Mouse (Mus musculus): ENCODE data around the gene Grasp. TPM values are rescaled to one million over a fixed set of nuclear protein-coding genes. Genes with fewer than 3 reads are reported as not detected.

Grasp gene
- polyA plus RNA-seq (2015; fragmentation: Nextera tagmentation; extraction: Ambion mirVana), result 0.29 and 0.44 TPM in 2 replicates

GRCm38 (mm10) chr15:101224006-101224906, at the start of gene Grasp:
Gene Grasp, plus strand, starts transcription at chr15:101224188.
- H3K4me1 ChIP-seq (replicated peaks), result peaks cover 28% of the 10 kb centered on the region

DNA sequence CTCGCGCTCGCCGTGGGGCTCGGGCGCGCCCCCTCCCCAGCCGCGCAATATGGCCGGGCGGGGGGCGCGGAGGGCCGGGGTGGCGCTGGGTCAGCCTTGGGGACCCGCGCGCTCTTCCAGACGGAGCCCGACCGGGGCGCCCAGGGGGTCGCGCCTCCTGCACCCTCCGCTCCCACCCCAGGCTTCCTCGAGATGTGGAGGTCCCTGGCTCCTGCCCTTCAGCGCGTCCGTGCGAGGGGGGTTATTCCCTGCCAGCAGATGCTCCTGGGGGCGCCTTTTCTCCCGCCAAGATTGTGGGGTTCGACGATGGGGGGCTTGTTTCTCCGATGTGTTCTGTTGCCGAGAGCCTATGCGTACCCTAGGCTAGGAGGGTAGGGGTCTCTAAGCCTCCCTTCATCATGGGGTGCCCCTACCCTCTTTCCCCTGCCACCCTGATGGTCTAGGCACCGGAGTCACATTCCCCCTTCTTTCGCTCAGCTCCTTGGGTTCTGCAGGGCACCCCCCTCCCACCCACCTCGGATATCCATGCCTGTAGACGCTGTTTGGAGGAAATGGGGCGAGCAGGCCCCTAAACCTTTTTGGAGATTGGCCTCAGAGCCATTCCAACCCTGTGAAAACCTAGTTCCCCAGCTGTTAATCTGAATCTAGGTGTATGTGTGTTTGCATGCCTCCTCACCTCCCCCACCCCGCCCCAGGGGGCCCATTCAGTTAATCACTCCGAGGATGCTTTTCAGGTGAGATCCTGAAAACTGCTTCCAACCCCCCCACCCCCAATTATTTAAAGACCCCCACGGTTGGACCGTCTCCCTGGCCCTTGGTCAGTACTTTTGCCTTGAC, 49.5 kb upstream of the Grasp start:
- under 1% methylated on average over 34 of the region's 46 CpGs for WGBS (ENCODE audit: insufficient replicate concordance)
- Histone ChIP-seq H3K4me3 (replicated peaks) (peak overlapping the region; percentile 74), H3K27me3 (peaks cover 25% of the 10 kb centered on the region), H3K9me3 (replicated peaks) (no peaks in the 10 kb centered on the region), H3K36me3 (no peaks in the 10 kb centered on the region), H3K4me1 (replicated peaks) (peaks cover 73% of the 10 kb centered on the region), H3K4me2 (peak overlapping the region; percentile 92), H3K27ac (peak overlapping the region; percentile 36; the same call in 1 of the 2 replicates), H3K9ac (peak overlapping the region; percentile 85)
- ATAC-seq (ENCODE audit: low read depth), result no peak
- DNase-seq, result no peak

More at GRCm38 (mm10) chr15:101224006-101224906, at the start of gene Grasp:
- peak within 1 kb of the TSS; percentile 76 for H3K4me2 ChIP-seq
- no peaks in the 10 kb centered on the region for H3K36me3 ChIP-seq
- H3K4me3 ChIP-seq (replicated peaks), result peak within 1 kb of the TSS; percentile 62
- peak within 1 kb of the TSS; percentile 59 for H3K9ac ChIP-seq
- H3K27me3 ChIP-seq, result peaks cover 64% of the 10 kb centered on the region
- H3K9me3 ChIP-seq (replicated peaks), result no peaks in the 10 kb centered on the region
- DNase-seq (peak; percentile 55), ATAC-seq (ENCODE audit: low read depth) (peak; percentile 68)
- H3K27ac ChIP-seq, result peak within 1 kb of the TSS; percentile 13; the same call in 1 of the 2 replicates
- under 1% methylated on average over 73 of the region's 77 CpGs for WGBS (ENCODE audit: insufficient replicate concordance)

DNA sequence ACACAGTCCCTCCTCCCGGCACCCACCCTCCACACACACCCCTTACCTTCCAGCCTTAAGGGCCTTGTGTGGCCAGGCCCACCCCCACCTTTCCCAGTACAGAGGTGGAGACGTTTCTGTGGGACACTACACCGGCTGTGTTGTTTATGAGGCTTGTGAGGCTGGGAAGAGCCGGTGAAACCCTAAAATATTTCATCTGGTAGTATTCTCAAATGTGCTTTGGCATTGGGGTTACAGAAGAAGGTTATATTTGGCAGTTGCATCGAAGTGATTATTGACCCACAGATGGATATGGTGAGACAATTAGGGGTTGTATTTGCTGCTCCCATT, 48.9 kb upstream of the Grasp start:
- Histone ChIP-seq H3K4me1 (replicated peaks) (peaks cover 72% of the 10 kb centered on the region), H3K9me3 (replicated peaks) (no peaks in the 10 kb centered on the region), H3K27me3 (peaks cover 28% of the 10 kb centered on the region), H3K36me3 (no peaks in the 10 kb centered on the region), H3K4me3 (replicated peaks) (peak overlapping the region; percentile 74), H3K9ac (peak overlapping the region; percentile 85), H3K4me2 (peak overlapping the region; percentile 92), H3K27ac (no peak overlapping the region)
- WGBS (ENCODE audit: insufficient replicate concordance), result 8% methylated on average over 5 of the region's 5 CpGs
- ATAC-seq (ENCODE audit: low read depth) (no peak), DNase-seq (no peak)

GRCm38 (mm10) chr15:101175613-101176283, 48.2 kb upstream of the Grasp start:
- no peak for DNase-seq
- H3K9me3 ChIP-seq (replicated peaks), result no peaks in the 10 kb centered on the region
- H3K4me2 ChIP-seq, result peak overlapping the region; percentile 92
- no peaks in the 10 kb centered on the region for H3K36me3 ChIP-seq
- peak overlapping the region; percentile 85 for H3K9ac ChIP-seq
- WGBS (ENCODE audit: insufficient replicate concordance), result 13% methylated on average over 17 of the region's 17 CpGs
- ATAC-seq (ENCODE audit: low read depth), result no peak
- peaks cover 28% of the 10 kb centered on the region for H3K27me3 ChIP-seq
- peak overlapping the region; percentile 74 for H3K4me3 ChIP-seq (replicated peaks)
- H3K27ac ChIP-seq, result peak overlapping the region; percentile 65; the same call in 1 of the 2 replicates
- H3K4me1 ChIP-seq (replicated peaks), result peaks cover 72% of the 10 kb centered on the region

- peak overlapping the region; percentile 23; the same call in 1 of the 2 replicates for H3K9ac ChIP-seq
- no peak for ATAC-seq (ENCODE audit: low read depth)
- no peak overlapping the region for H3K4me3 ChIP-seq (replicated peaks)
These were observed 47.7 kb upstream of the Grasp start for GRCm38 (mm10) chr15:101176284-101176680.

DNA sequence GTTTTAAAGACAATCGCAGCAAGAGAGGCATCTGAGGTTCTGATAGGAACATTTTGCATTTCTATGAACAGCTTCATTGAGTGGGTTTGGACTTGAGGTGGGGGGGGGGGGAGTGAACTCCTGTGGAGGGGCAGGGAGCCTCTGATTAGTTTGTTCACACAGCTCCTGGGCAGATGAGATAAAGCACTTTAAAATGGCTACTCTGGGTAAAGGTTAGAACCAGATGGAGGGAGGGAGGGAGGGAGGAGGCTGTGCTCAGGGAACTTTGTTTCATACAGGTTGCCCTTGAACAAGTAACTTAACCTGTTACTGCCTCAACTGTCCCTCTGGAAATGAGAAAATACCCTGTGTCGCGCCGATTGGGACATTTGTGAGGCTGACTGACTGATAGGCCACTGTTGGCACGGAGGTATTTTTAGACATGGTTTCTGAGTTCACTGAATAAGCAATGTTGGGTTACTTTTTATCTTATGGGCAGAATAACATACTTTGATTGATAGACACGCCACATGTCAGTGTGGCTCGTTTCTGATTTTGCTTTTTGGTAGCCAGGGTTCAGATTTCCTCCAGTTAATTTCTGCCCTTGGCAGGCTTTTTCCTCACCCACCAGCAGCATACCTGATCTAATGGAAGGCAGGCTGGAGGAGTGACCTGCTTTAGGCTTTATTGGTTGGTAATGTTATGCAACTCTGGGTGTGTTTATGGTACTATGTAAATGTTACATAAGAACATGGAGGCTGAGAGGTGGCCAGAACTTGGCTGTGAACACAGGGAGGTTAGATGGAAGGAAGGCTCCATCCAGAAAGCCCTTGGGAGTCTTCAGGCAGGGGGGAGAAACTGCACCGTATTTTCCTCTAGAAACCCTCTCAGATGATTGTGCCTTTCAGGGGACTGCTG, 46.9 kb upstream of the Grasp start:
- DNase-seq (no peak), ATAC-seq (ENCODE audit: low read depth) (peak; percentile 38)
- H3K4me1 ChIP-seq (replicated peaks), result peaks cover 74% of the 10 kb centered on the region
- peak overlapping the region; percentile 92 for H3K4me2 ChIP-seq
- H3K27ac ChIP-seq, result peak overlapping the region; percentile 65
- no peaks in the 10 kb centered on the region for H3K36me3 ChIP-seq
- H3K4me3 ChIP-seq (replicated peaks), result no peak overlapping the region
- 9% methylated on average over 8 of the region's 8 CpGs for WGBS (ENCODE audit: insufficient replicate concordance)
- H3K27me3 ChIP-seq, result peaks cover 28% of the 10 kb centered on the region
- H3K9ac ChIP-seq, result 0 out of 2 replicates have a peak overlapping the region, but pooled peaks have one; percentile 23
- no peaks in the 10 kb centered on the region for H3K9me3 ChIP-seq (replicated peaks)

More at GRCm38 (mm10) chr15:101176284-101176680, 47.7 kb upstream of the Grasp start:
- DNase-seq, result no peak
- WGBS (ENCODE audit: insufficient replicate concordance), result 14% methylated on average over 3 of the region's 3 CpGs
- Histone ChIP-seq H3K27ac (peak overlapping the region; percentile 65), H3K9me3 (replicated peaks) (no peaks in the 10 kb centered on the region), H3K4me1 (replicated peaks) (peaks cover 72% of the 10 kb centered on the region), H3K36me3 (no peaks in the 10 kb centered on the region), H3K4me2 (peak overlapping the region; percentile 92), H3K27me3 (peaks cover 28% of the 10 kb centered on the region)

DNA sequence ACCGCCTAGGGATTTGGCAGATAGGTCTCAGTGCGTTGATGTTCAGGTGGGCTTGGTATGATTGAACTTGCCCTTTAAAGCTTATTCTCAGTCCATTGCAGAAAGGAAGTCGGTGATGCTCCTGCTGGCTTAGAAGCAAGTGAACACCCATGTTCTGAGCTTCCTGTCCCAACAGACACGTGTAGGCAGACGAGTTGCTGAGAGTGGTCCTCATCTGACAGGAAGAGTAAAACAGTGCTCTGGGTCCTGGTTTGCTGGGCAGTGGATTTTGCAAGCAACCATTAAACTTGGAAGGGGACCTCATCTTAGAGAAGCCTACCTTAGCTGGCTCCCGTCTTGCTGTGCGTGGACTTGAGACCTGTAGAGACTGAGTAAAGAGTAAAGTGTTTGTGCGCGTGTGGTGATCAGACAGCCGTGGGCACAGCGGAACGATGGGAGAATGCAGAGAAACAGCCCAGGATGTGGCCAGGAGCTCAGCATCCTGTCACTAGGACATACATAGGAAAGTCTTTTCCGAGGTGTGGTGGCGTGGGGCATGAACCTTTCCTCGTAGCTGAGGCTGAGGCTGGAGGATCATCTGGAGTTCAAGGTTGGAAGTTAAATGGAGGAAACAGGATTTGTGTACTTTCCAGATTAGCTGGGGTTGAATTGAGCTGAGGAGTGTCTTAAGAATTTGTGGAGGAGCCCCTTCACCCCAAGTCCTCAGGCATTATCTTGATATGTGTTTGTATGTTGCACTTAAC, 43.5 kb upstream of the Grasp start:
- Histone ChIP-seq H3K36me3 (peaks cover 2% of the 10 kb centered on the region; the same call in 1 of the 2 replicates), H3K9ac (no peak overlapping the region), H3K27ac (no peak overlapping the region), H3K4me2 (no peak overlapping the region), H3K27me3 (peaks cover 13% of the 10 kb centered on the region; the same call in 1 of the 2 replicates), H3K9me3 (replicated peaks) (peaks cover 2% of the 10 kb centered on the region; the same call in 1 of the 2 replicates), H3K4me1 (replicated peaks) (peaks cover 54% of the 10 kb centered on the region), H3K4me3 (replicated peaks) (no peak overlapping the region)
- 50% methylated on average over 15 of the region's 15 CpGs for whole genome bisulfite sequencing (ENCODE audit: insufficient replicate concordance)
- DNase-seq (no peak), ATAC-seq (ENCODE audit: low read depth) (no peak)

GRCm38 (mm10) chr15:101181106-101181466, 42.9 kb upstream of the Grasp start:
- DNase-seq (no peak), ATAC-seq (ENCODE audit: low read depth) (no peak)
- H3K36me3 ChIP-seq, result peaks cover 4% of the 10 kb centered on the region; the same call in 1 of the 2 replicates
- H3K4me1 ChIP-seq (replicated peaks), result peaks cover 49% of the 10 kb centered on the region
- H3K4me2 ChIP-seq, result no peak overlapping the region
- H3K4me3 ChIP-seq (replicated peaks), result no peak overlapping the region
- H3K27ac ChIP-seq, result no peak overlapping the region
- H3K9ac ChIP-seq, result no peak overlapping the region
- H3K9me3 ChIP-seq (replicated peaks), result peaks cover 4% of the 10 kb centered on the region; the same call in 1 of the 2 replicates
- 43% methylated on average over 5 of the region's 5 CpGs for WGBS (ENCODE audit: insufficient replicate concordance)
- H3K27me3 ChIP-seq, result peaks cover 7% of the 10 kb centered on the region; the same call in 1 of the 2 replicates

DNA sequence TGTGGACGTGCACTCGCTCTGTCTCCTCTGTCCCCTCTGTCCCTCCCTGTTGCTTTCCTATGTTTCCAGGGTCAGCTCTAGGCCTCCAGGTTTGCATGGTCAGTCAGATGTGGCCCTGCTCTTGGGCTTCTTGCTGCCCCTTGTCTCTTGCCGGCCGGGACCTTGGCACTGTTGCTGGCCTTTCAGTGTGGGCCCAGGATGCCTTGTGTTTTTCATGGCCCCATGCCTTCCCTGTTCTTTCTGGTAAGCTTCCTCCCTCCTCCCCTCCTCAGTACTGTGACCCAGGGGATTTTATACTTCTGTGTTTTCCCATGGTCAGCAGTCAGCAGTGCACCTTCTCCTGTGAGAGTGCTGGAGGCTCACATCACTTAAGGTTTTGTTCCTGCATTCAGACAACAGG, 42.5 kb upstream of the Grasp start:
- Histone ChIP-seq H3K9ac (no peak overlapping the region), H3K4me3 (replicated peaks) (no peak overlapping the region), H3K4me2 (no peak overlapping the region), H3K27me3 (peaks cover 7% of the 10 kb centered on the region; the same call in 1 of the 2 replicates), H3K36me3 (peaks cover 4% of the 10 kb centered on the region; the same call in 1 of the 2 replicates), H3K4me1 (replicated peaks) (peaks cover 44% of the 10 kb centered on the region), H3K9me3 (replicated peaks) (peaks cover 4% of the 10 kb centered on the region; the same call in 1 of the 2 replicates), H3K27ac (no peak overlapping the region)
- ATAC-seq (ENCODE audit: low read depth) (no peak), DNase-seq (no peak)
- WGBS (ENCODE audit: insufficient replicate concordance), result 59% methylated on average over 4 of the region's 4 CpGs

Measured in liver, embryonic 13.5 days (tissue).